In the genomic region with DNA sequence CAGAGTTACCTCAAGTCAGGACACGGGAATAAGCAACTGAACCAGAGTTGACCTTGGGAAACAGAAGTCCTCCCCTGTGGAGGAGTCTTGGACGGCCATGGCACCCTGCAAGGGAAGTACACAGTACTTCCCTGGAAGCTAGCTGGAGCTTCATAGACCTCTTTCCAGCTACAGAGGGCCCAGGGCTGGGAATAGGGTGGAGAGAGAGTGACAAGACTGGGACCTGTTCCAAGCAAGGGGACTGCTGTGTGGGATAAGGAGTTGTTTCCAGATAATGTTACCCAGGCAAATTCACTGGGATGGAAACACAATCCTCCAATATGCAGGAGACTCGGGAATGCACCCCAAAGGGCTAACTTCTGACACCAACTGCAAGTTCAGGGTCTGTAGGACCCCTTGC, we compare ENCODE assay signal across 18 mouse cellular contexts.
DNase-seq lines count a peak whose midpoint lies in the region; ATAC-seq and TF ChIP-seq lines count a peak whose summit lies in the region.
"Had no signal": no experiment of that assay in that cellular context is flagged by ENCODE, and none has a peak within 500 bp of the region (broad histone marks: within the 10 kb centered on the region; RNA-seq: fewer than 3 reads in every experiment).

No protein-coding gene starts in this region.

- TF ChIP-seq POLR2A in heart, adult 2 months (IDR thresholded peaks at IDR 0.05; ENCODE audit: insufficient read depth, low read depth, low read length) = no peak
- TF ChIP-seq POLR2A in limb, embryonic 14.5 days (IDR thresholded peaks at IDR 0.05; ENCODE audit: borderline replicate concordance, extremely low read depth, insufficient read depth, insufficient read length) = no peak

- TF ChIP-seq EP300 in heart, adult 2 months (IDR thresholded peaks at IDR 0.05; ENCODE audit: insufficient read depth, low read depth, low read length) = no peak

- DNase-seq in heart, adult 2 months = no peak
- no peak for DNase-seq in heart, adult 11 months
- no peak for DNase-seq in limb, embryonic 14.5 days (ENCODE audit: low spot score)
- no peak for DNase-seq in limb, embryonic 10.5 days (ENCODE audit: low spot score)
- DNase-seq in kidney, postnatal 14 days = no peak
- DNase-seq: adrenal gland, postnatal 10 days; cerebellum, adult 11-12 months; cerebellum, adult 9-10 months; cerebellum, postnatal 25 days; forebrain, postnatal 0 days; gastrocnemius, postnatal 14 days; kidney, adult 2 months had no signal

- H3K9me3 ChIP-seq in heart, embryonic 12.5 days (replicated peaks) = no peaks in the 10 kb centered on the region
- H3K9me3 ChIP-seq in heart, embryonic 16.5 days (replicated peaks; ENCODE audit: control insufficient read depth, low read length) = no peaks in the 10 kb centered on the region; the same call in 1 of the 2 replicates
- H3K9me3 ChIP-seq in limb, embryonic 14.5 days (ENCODE audit: control insufficient read depth, low read length) = no peaks in the 10 kb centered on the region
- no peaks in the 10 kb centered on the region for H3K9me3 ChIP-seq in limb, embryonic 10.5 days (replicated peaks)
- H3K9me3 ChIP-seq: embryonic facial prominence, embryonic 13.5 days; forebrain, embryonic 13.5 days; hindbrain, embryonic 15.5 days had no signal

- intact Hi-C loops in heart, adult 2 months (cut with DNase I) = no loop called here

- no peak overlapping the region for H3K4me2 ChIP-seq in heart, embryonic 12.5 days
- H3K4me2 ChIP-seq in heart, embryonic 16.5 days (ENCODE audit: low read depth, low read length) = peak overlapping the region; percentile 36
- H3K4me2 ChIP-seq in limb, embryonic 14.5 days (replicated peaks; ENCODE audit: low read depth, low read length, severe bottlenecking) = no peak overlapping the region
- H3K4me2 ChIP-seq: embryonic facial prominence, embryonic 13.5 days; forebrain, embryonic 13.5 days; hindbrain, embryonic 15.5 days had no signal

- no peak overlapping the region for H3K27ac ChIP-seq in heart, embryonic 12.5 days (ENCODE audit: poor library complexity, severe bottlenecking)
- no peak overlapping the region for H3K27ac ChIP-seq in heart, adult 2 months
- H3K27ac ChIP-seq in heart, embryonic 16.5 days (ENCODE audit: low read length) = peak overlapping the region; percentile 50; the same call in 1 of the 2 replicates
- H3K27ac ChIP-seq in limb, embryonic 14.5 days (replicated peaks; ENCODE audit: low read depth, low read length) = no peak overlapping the region
- no peak overlapping the region for H3K27ac ChIP-seq in limb, embryonic 10.5 days
- H3K27ac ChIP-seq: embryonic facial prominence, embryonic 13.5 days; forebrain, embryonic 13.5 days; hindbrain, embryonic 15.5 days had no signal

- TF ChIP-seq CTCF in heart, adult 2 months (IDR thresholded peaks at IDR 0.05) = no peak

- peaks cover 12% of the 10 kb centered on the region for H3K4me1 ChIP-seq in heart, embryonic 12.5 days (replicated peaks)
- H3K4me1 ChIP-seq in heart, adult 2 months (ENCODE audit: control insufficient read depth, insufficient read depth, low read length) = peaks cover 1% of the 10 kb centered on the region; the same call in 1 of the 2 replicates
- peaks cover 13% of the 10 kb centered on the region for H3K4me1 ChIP-seq in heart, embryonic 16.5 days (ENCODE audit: control insufficient read depth, insufficient read depth, low read length)
- H3K4me1 ChIP-seq in limb, embryonic 14.5 days (ENCODE audit: control insufficient read depth, insufficient read depth, low read length) = no peaks in the 10 kb centered on the region
- H3K4me1 ChIP-seq in limb, embryonic 10.5 days = no peaks in the 10 kb centered on the region
- H3K4me1 ChIP-seq: embryonic facial prominence, embryonic 13.5 days; forebrain, embryonic 13.5 days had no signal

- ATAC-seq in heart, embryonic 12.5 days (ENCODE audit: insufficient number of reproducible peaks, low FRiP score) = peak; percentile 42; the same call in 1 of the 2 replicates
- ATAC-seq in heart, embryonic 16.5 days (replicated peaks; ENCODE audit: extremely low read depth, insufficient read depth, low FRiP score) = peak; percentile 78
- 0 out of 2 replicates have a peak, but pooled peaks have one; percentile 34 for ATAC-seq in limb, embryonic 14.5 days (ENCODE audit: low FRiP score, low read depth)
- ATAC-seq: forebrain, embryonic 13.5 days; forebrain, postnatal 0 days; intestine, embryonic 16.5 days had no signal

- no peaks in the 10 kb centered on the region for H3K36me3 ChIP-seq in heart, embryonic 12.5 days
- H3K36me3 ChIP-seq in heart, adult 2 months (ENCODE audit: control insufficient read depth, insufficient read depth, low read length) = no peaks in the 10 kb centered on the region
- no peaks in the 10 kb centered on the region for H3K36me3 ChIP-seq in heart, embryonic 16.5 days (ENCODE audit: control insufficient read depth, insufficient read depth)
- no peaks in the 10 kb centered on the region for H3K36me3 ChIP-seq in limb, embryonic 14.5 days (ENCODE audit: control insufficient read depth, insufficient read depth, low read length)
- H3K36me3 ChIP-seq in limb, embryonic 10.5 days = no peaks in the 10 kb centered on the region
- H3K36me3 ChIP-seq: embryonic facial prominence, embryonic 13.5 days; hindbrain, embryonic 15.5 days had no signal

- 36% methylated on average over 3 of the region's 3 CpGs for WGBS in heart, embryonic 12.5 days
- WGBS in heart, adult 2 months = 14% methylated on average over 3 of the region's 3 CpGs
- 28% methylated on average over 3 of the region's 3 CpGs for WGBS in heart, embryonic 16.5 days
- WGBS in limb, embryonic 14.5 days = 61% methylated on average over 3 of the region's 3 CpGs
- 81% methylated on average over 3 of the region's 3 CpGs for WGBS in limb, embryonic 10.5 days

- H3K4me3 ChIP-seq in heart, embryonic 12.5 days = no peak overlapping the region
- no peak overlapping the region for H3K4me3 ChIP-seq in heart, adult 2 months
- H3K4me3 ChIP-seq in heart, embryonic 16.5 days (ENCODE audit: low read length) = no peak overlapping the region
- no peak overlapping the region for H3K4me3 ChIP-seq in limb, embryonic 14.5 days (replicated peaks; ENCODE audit: low read length)
- no peak overlapping the region for H3K4me3 ChIP-seq in limb, embryonic 10.5 days
- H3K4me3 ChIP-seq: embryonic facial prominence, embryonic 13.5 days; forebrain, embryonic 13.5 days; hindbrain, embryonic 15.5 days had no signal

- H3K79me2 ChIP-seq in heart, adult 2 months (replicated peaks; ENCODE audit: control insufficient read depth, insufficient read depth, low read length) = no peaks in the 10 kb centered on the region

- H3K9ac ChIP-seq in heart, embryonic 12.5 days = no peak overlapping the region
- H3K9ac ChIP-seq in heart, adult 2 months (ENCODE audit: low read depth, low read length) = no peak overlapping the region
- no peak overlapping the region for H3K9ac ChIP-seq in heart, embryonic 16.5 days (ENCODE audit: low read length)
- H3K9ac ChIP-seq in limb, embryonic 14.5 days (ENCODE audit: low read depth, low read length, severe bottlenecking) = no peak overlapping the region
- H3K9ac ChIP-seq: embryonic facial prominence, embryonic 13.5 days; forebrain, embryonic 13.5 days; forebrain, postnatal 0 days; hindbrain, embryonic 15.5 days had no signal

- 0 out of 2 replicates have a peak, but pooled peaks cover 7% of the 10 kb centered on the region for H3K27me3 ChIP-seq in heart, embryonic 12.5 days (replicated peaks)
- H3K27me3 ChIP-seq in heart, adult 2 months (ENCODE audit: control insufficient read depth, insufficient read depth, low read length) = no peaks in the 10 kb centered on the region
- peaks cover 5% of the 10 kb centered on the region for H3K27me3 ChIP-seq in heart, embryonic 16.5 days (ENCODE audit: control insufficient read depth, insufficient read depth, low read length)
- no peaks in the 10 kb centered on the region for H3K27me3 ChIP-seq in limb, embryonic 14.5 days (ENCODE audit: control insufficient read depth, insufficient read depth, low read length)
- no peaks in the 10 kb centered on the region for H3K27me3 ChIP-seq in limb, embryonic 10.5 days (ENCODE audit: low read depth, poor library complexity, severe bottlenecking)
- H3K27me3 ChIP-seq: embryonic facial prominence, embryonic 13.5 days; forebrain, embryonic 13.5 days; hindbrain, embryonic 15.5 days had no signal
